Mouse (Mus musculus) embryonic facial prominence, embryonic 10.5 days (tissue): ENCODE data around the gene Gpr75. TPM values are rescaled to one million over a fixed set of nuclear protein-coding genes. Genes with fewer than 3 reads are reported as not detected.

Experiments
- polyA plus RNA-seq: library from polyadenylated mRNA; unstranded; fragments of >200 nt; fragmentation: Nextera tagmentation; extraction: Ambion mirVana; gene quantifications from 2 replicates; pipeline ENCODE4 v1.2.1, GENCODE M21; 2016

Gene Gpr75
- polyA plus RNA-seq, 1 experiment from 2014 or later = 0.51 TPM

Other genes with a start within 250 kb of the Gpr75 start
- gene Acyp2, start 235.8 kb upstream of the Gpr75 start, polyA plus RNA-seq = 5.1 and 5.3 TPM in 2 replicates
- gene Psme4, start 113.6 kb upstream of the Gpr75 start, polyA plus RNA-seq = 28.5 and 29.5 TPM in 2 replicates
- 28.0 and 31.1 TPM in 2 replicates for gene Asb3, start 58 bp downstream of the Gpr75 start, polyA plus RNA-seq
- gene Erlec1, start 69.0 kb downstream of the Gpr75 start, polyA plus RNA-seq = 7.3 TPM in 2 replicates
- 10.1 and 11.7 TPM in 2 replicates for gene Chac2, start 101.0 kb downstream of the Gpr75 start, polyA plus RNA-seq